Mouse (Mus musculus) retina, postnatal 1 day (tissue): Measurements from ENCODE around the gene Cald1.
A peak's percentile ranks its signal among the peaks of the same experiment; 100 is the strongest.

Experiments
- DNase-seq: peaks from one replicate; pipeline ENCODE4 v3.0.0-alpha.2; 2012

Cald1 gene

GRCm38 (mm10) chr6:34671355-34671754, 73.1 kb downstream of the Cald1 start:
- no peak for DNase-seq

- no peak for DNase-seq
Measured at GRCm38 (mm10) chr6:34674416-34674815, 76.1 kb downstream of the Cald1 start.

DNA sequence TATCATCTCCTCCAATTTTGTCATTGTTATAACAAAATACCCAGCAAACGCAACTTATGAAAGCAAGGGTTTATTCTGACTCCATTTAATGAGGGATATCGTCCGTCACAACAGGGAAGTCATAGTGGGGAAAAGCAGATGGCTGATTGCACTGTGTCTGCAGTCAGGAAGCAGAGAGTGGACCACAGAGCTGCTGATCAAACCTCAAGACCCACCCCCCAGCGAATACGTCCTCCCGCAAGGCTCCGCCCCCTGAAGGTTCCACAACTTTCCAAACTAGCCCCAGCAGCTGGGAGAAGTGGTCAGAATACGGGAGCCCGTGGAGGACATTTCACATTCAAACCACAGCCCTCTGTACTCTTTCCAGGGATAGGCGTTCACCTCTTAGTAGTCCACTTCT, 76.6 kb downstream of the Cald1 start:
- DNase-seq, result peak; percentile 8

DNA sequence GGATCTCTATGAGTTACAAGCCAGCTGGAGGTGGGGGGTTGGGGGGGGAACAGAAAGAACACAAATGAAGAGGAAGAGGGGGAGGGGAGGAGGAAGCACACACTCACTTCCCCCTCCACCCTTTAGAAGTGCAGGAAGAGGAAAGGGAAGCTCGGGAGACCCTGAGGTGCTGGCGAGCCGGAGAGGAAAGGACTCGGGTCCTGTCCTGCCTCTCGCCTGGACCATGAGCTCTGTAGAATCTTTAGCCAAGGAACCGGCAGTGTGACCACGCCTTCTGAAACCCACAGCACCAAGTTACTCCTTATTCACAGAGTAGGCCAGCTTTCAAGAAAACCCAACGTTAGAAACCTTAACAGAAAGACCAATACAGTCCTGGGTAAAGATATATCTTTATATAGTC, 83.8 kb downstream of the Cald1 start:
- DNase-seq, result no peak

DNA sequence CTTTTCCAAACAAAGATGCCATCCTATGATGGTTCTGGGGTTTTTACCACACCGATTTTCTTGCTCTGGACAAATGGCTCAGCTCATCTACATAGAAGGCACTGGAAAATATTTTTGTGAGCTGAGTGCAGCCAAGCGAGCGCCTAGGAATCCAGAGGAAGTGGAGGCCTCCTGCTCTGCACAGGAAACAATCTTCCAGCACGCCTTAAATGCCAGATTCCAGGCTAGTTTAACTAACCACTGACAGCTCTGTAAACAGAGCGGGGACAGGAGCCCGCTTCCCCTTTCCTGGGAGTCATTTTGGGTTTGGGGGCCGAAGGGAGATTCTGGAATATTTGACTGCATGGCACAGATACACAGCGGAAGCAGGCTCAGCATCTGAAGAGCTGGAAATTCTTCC, 86.6 kb downstream of the Cald1 start:
- DNase-seq, result peak; percentile 10

DNA sequence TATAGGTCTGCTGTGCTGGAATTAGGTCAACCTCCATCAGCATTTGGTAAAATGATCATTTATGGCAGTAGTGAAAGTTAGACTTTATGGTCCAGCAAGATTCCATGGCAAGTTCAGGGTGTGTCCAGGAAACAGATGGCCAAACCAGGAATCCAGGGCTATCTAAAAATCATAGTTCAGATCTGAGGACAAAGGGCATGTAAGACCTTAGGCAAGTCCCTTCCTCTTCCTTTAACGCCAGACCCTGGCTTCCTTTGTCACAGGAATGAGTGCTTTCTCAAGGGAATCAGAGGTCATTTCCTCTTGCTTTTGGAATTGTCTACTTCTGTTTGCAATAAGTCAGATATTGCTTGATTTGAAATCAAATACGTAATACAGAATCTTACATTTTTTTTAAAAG, 90.7 kb downstream of the Cald1 start:
- DNase-seq, result no peak

GRCm38 (mm10) chr6:34691416-34691815, 93.1 kb downstream of the Cald1 start:
- no peak for DNase-seq

- no peak for DNase-seq
Measured at GRCm38 (mm10) chr6:34694096-34694495, 95.8 kb downstream of the Cald1 start.

DNA sequence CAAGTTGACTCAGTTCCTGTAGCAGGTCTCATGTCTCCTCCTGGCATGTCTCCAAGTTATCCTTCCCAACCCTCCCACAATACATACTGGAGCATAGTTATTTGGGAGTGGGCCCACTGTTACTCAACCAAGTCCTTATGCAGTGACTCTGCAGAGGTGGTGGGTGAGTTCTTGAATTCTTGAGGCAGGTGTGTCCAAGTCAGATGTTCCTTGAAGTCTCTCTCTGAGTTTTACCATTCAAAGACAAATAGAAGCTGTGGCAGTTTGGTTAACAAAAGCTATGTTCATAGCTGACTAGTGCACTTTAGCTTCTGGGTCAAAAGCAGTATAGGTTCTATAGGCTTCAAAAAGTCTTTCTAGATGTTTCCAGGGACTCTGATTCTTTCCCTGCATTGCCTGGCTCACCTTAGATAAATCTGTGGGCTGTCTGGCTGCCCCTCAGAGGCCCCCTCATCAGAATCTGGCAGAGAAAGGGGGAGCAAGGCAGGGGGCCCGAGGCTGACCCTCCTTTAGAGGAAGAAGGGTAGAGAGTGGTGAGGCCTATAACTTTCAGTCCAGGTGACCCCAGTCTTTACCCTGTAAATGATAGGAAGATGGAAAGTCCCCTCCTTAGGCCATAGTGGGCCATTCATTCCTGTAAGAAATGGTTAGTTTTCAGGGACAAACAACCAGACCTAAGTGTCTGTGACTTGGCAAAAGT, 105.3 kb downstream of the Cald1 start:
- DNase-seq, result no peak

- DNase-seq, result peak; percentile 35
Measured at GRCm38 (mm10) chr6:34707521-34707920, 109.2 kb downstream of the Cald1 start.

DNA sequence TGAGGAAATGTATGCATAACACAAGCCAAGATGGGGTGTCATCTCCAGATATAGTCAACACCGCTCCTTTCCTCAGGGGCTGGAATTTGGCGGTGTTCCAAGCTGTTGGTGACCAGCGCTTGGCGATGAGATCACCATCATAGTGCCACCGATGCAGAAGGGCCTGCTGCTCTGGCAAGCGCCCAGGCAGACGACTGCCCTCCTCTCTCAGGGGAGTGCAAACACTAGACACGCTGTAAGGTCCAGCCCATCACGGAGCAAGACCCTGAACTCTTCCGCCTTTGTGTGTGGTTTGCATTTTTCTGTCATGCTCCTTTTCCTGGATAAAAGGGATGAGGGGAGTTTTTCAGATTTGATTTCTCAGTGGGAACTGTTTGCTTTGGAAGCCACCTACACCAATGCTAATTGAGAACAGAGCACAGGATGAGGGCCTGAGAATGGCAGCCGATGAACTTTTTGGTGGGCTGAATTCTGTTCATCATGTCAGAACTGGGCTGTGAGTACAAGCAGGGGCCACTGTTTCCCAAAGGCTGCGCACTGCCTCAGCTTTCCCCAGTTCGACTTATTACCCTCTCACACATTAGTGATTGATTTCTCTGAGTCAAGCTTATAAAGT, 110.5 kb downstream of the Cald1 start:
- DNase-seq, result peak; percentile 94

DNA sequence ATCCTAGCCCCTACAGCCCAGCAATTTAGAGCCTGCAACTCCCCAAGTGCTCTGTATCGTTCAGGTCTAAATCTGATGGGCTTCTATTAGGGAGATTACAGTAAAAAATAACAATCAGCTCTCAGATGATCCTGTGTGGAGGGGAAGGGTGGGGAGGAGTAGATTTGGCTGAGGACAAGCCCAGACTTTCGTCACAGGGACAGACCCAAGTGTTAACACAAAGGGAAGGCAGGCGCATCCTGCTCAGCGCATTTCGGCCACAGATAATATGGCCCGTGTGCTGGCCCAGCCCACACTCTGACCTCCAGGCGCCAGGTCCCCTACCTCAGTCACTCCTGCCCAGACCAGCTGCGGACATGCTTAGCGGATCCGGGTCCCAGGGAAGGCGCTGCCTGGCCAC, 111.0 kb downstream of the Cald1 start:
- DNase-seq, result peak; percentile 93

GRCm38 (mm10) chr6:34709946-34710682, 111.8 kb downstream of the Cald1 start:
- peak; percentile 53 for DNase-seq

DNA sequence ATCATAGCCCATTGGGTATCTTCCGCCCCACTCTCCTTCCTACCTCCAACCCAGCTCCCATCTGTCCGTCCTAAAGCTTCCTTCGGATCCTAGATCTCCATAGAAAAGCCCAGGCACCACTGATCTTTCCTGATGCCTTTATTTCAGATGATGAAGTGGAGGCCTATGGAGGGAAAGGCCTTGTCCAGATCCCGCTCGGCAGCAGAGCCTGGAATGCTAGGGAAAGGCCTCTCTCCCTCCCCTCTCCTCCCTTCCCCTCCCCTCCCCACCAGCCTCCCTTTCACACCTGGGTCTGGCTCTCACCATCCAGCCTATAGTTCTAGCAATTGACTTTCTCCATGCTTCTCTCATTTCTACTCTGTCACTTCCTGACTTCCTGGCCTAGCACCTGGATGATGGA, 112.5 kb downstream of the Cald1 start:
- DNase-seq, result no peak

GRCm38 (mm10) chr6:34711620-34712019, 113.3 kb downstream of the Cald1 start:
- no peak for DNase-seq

DNA sequence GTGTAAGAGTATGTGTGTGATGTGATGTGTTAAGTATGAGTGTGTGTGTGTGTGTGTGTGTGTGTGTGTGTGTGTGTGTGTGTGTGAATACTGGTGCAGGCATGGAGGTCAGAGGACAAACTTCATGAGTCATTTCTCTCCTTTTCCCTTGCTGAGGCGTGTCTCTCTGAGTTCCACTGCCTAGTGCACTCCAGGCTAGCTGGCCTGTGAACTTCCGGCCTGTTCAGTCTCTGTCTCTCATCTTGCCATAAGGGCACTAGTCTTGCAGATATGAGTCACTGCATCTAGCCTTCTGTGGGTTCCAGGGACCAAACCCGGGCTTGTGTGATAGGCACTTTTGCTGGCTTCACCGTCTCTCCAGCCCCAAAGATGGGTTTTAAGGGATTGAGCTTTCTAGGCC, 114.9 kb downstream of the Cald1 start:
- no peak for DNase-seq

DNA sequence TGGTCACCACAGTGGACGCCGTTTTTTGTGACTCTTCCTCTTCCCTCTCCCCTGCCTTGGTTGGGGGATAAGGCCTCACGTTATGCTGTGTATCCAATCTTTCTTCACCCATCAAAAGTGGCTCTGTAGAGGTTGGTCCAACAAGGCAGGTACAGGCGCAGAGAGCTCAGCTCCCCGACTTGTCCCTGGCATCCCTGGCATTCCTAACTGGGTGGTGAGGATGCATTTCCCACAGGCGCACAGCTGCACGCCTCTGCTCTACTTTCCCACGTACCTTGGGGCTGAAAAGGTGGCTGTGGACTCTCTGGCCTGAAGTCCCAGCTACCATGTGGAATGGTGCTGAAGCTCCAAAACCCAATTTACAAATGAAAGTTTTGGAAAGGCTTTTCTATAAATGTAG, 115.5 kb downstream of the Cald1 start:
- no peak for DNase-seq

GRCm38 (mm10) chr6:34714612-34715011, 116.3 kb downstream of the Cald1 start:
- no peak for DNase-seq

DNA sequence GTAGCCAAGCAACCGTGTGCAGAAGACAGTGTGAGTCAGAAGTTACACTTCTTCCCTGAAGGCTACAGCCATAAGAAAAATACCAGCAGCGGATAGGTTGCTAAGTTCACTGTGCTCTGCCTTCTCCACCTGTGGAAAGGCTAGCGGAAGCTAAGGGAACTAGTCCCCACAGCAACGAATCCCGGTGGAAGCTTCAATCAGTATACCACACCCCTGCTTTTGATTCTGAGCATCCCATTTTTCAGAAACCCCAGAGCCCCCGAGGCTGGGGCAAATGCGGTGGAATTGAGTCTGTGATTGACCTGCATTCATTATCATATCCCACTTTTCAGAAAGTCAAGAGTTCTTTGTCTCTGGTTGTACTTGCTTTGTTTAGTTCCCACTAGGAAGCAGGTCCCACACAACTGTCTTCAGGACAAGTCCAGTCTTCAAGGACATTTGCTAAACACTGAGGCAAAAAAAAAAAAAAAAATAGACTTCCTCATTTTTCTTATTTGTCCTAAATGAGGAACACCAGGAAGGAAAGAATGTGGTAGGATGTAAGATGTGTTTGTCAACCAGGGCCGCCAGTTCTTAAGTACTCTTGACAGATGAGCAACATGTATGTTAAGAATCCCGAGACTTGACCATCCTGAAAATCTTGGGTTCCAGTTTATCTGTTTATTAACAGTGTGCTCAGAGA, 118.0 kb downstream of the Cald1 start:
- DNase-seq, result no peak

GRCm38 (mm10) chr6:34716888-34717635, 118.8 kb downstream of the Cald1 start:
- no peak for DNase-seq

GRCm38 (mm10) chr6:34717651-34718050, 119.4 kb downstream of the Cald1 start:
- DNase-seq, result no peak

DNA sequence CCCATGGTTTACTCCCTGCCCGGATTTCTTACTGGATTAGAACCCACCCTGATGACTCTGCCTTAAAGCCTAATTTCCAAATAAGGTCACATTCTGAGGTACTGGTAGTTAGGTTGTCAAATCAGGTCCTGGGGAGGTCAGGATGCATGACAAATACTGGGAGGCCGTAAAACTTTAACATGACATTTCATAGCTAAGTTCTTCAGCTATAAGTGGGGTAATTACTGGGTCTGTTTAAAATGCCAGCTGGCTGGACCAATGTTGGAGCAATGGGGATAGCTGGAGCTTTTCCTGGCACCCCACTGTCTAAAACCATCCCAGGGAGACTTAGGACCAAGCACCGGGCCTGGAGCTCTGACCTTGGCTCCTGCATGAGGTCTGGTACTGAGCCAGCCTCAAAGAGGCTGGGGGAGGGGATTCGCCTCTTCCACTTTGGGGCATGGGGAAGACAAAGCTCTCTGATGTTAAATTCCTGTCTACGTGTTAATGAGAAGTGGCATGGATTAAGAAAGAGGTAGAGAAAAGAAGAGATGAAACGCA, 120.9 kb downstream of the Cald1 start:
- no peak for DNase-seq

DNA sequence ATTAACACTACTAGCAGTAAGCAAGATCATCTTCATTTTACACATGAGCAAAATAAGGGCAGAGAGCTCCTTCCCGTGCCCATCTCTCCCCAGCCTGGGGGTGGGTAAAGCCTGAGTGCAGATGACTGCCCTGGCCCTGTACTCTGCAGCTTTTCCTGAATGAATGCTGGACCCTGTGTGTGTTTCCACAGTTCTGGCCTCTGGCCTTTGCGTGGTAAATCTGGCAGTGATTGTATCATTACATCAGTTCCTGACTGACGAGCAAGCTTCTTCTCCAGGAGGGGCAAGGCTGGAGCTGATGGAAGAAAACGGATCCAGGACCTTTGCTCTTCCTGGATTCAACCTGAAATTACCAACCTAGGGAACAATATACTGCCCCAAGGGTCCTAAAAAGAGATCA, 122.1 kb downstream of the Cald1 start:
- no peak for DNase-seq
